Mouse (Mus musculus) limb, embryonic 15.5 days (tissue): Measurements from ENCODE around the gene Kcmf1. TPM values are rescaled to one million over a fixed set of nuclear protein-coding genes. Genes with fewer than 3 reads are reported as not detected.

ENCODE experiments used
- ATAC-seq: fragments of 200-750 bp; cut with Nextera tagmentation; 2 replicates; pipeline ENCODE4 v1.8.0; 2017; ENCODE audit warnings: low read depth, moderate TSS enrichment; ENCODE audit not compliant: insufficient number of reproducible peaks, low FRiP score, low TSS enrichment
- H3K27ac ChIP-seq: fragments of 300-500 bp; sonication (generic); 2 replicates; pipeline ENCODE4 v1.5.1; 2015; ENCODE audit warnings: moderate library complexity, mild to moderate bottlenecking, inconsistent platforms
- H3K27me3 ChIP-seq: fragments of 300-500 bp; sonication (generic); 2 replicates; pipeline ENCODE4 v1.6.1; 2015; ENCODE audit warnings: inconsistent platforms
- H3K36me3 ChIP-seq: fragments of 300-500 bp; sonication (generic); 2 replicates; pipeline ENCODE4 v1.6.1; 2015; ENCODE audit warnings: inconsistent platforms
- H3K4me1 ChIP-seq: fragments of 300-500 bp; sonication (generic); 2 replicates; pipeline ENCODE4 v1.6.1; 2015; ENCODE audit warnings: inconsistent platforms
- H3K4me2 ChIP-seq: fragments of 300-500 bp; sonication (generic); 2 replicates; pipeline ENCODE4 v1.6.1; 2015; ENCODE audit warnings: mild to moderate bottlenecking, inconsistent platforms
- H3K4me3 ChIP-seq: fragments of 300-500 bp; sonication (generic); 2 replicates; pipeline ENCODE4 v1.5.1; 2015; ENCODE audit warnings: mild to moderate bottlenecking, inconsistent platforms
- H3K9ac ChIP-seq: fragments of 300-500 bp; sonication (generic); 2 replicates; pipeline ENCODE4 v1.6.1; 2015; ENCODE audit warnings: inconsistent platforms
- H3K9me3 ChIP-seq: fragments of 300-500 bp; sonication (generic); 2 replicates; pipeline ENCODE4 v1.6.1; 2016; ENCODE audit warnings: inconsistent platforms
- WGBS: fragments of 180-500 bp; shearing (Covaris S2); methylation state at CpG from one replicate; pipeline ENCODE4 v1.1.7; 2015; 5-methylcytosine and 5-hydroxymethylcytosine counted together
- polyA plus RNA-seq: library from polyadenylated mRNA; unstranded; fragments of >200 nt; fragmentation: Nextera tagmentation; extraction: Ambion mirVana; gene quantifications from 2 replicates; pipeline ENCODE4 v1.2.1, GENCODE M21; 2015

Gene Kcmf1
- polyA plus RNA-seq, 1 experiment from 2014 or later: 38.9 TPM

DNA sequence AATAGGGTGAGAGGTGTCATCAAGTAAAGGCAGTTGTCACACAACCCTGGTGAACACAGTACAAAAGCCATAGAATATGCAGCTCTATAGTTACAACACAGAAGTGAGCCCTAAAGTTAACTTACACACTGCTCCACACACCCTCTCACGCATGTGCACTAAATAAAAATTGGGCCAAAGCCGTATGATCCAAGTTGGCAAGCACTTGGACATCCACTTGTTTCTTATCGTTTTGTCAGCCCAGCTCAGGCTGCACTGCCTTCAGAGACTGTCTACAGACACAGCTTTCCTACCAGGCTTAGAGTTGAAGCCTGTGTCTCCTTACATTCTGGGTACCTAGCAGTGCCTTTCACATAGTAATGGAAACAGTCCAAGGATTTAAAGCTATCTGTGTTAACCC is 4.8 kb downstream of the Kcmf1 start:
- no peaks in the 10 kb centered on the region for H3K9me3 ChIP-seq
- no peak overlapping the region for H3K27ac ChIP-seq
- no peak overlapping the region for H3K4me3 ChIP-seq
- H3K36me3 ChIP-seq: no peaks in the 10 kb centered on the region
- ATAC-seq: no peak
- H3K4me2 ChIP-seq: no peak overlapping the region
- no peaks in the 10 kb centered on the region for H3K27me3 ChIP-seq
- H3K9ac ChIP-seq: no peak overlapping the region
- peaks cover 21% of the 10 kb centered on the region for H3K4me1 ChIP-seq
- WGBS: 65% methylated on average over 3 of the region's 3 CpGs

DNA sequence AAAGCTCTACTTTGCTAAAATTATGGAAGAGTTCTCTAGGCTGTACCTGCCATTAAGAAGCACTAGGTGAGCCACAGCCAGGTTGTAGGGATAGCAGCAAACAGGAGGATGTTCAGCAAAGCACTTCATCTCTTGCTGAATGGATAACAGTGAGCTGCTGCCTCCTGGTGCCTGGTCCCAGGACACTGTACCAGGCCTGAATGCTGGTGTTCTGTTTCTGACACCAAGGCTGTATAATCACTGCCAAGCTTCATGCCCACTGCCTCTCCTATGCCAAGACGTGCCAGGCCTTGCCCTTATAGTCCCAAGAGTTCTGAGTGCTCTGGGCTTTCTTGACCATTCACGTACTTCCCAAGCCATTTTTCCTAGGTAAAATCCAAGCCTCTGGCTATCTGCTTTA is 8.5 kb downstream of the Kcmf1 start:
- no peaks in the 10 kb centered on the region for H3K27me3 ChIP-seq
- ATAC-seq: no peak
- WGBS: 88% methylated on average over 2 of the region's 2 CpGs

DNA sequence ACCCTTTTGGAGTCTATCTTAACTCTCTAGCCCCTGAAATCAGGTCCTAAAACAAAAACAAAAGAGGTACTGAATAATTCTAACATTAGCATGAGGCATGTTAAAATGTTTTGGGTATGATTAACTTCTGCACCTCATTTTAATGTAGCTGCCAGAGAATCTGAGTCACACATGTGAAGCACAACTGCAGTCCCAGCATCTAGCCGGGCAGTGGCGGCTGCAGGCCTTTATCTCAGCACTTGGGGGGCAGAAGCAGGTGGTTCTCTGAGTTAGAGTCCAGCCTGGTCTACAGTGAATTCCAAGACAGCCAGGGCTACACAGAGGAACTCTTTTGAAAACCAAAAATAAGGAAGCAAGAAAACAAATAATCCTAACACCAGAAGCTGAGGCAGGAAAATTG is 11.1 kb downstream of the Kcmf1 start:
- Histone ChIP-seq H3K4me1 (peaks cover 23% of the 10 kb centered on the region), H3K27me3 (no peaks in the 10 kb centered on the region), H3K9me3 (no peaks in the 10 kb centered on the region), H3K36me3 (no peaks in the 10 kb centered on the region), H3K4me2 (no peak overlapping the region), H3K4me3 (no peak overlapping the region), H3K27ac (no peak overlapping the region), H3K9ac (no peak overlapping the region)
- ATAC-seq: no peak
- 69% methylated on average over 2 of the region's 2 CpGs for WGBS

More for the DNA sequence above, 8.5 kb downstream of the Kcmf1 start:
- Histone ChIP-seq H3K4me1 (peaks cover 22% of the 10 kb centered on the region), H3K9me3 (no peaks in the 10 kb centered on the region), H3K27ac (no peak overlapping the region), H3K9ac (no peak overlapping the region), H3K36me3 (no peaks in the 10 kb centered on the region), H3K4me2 (no peak overlapping the region), H3K4me3 (no peak overlapping the region)

DNA sequence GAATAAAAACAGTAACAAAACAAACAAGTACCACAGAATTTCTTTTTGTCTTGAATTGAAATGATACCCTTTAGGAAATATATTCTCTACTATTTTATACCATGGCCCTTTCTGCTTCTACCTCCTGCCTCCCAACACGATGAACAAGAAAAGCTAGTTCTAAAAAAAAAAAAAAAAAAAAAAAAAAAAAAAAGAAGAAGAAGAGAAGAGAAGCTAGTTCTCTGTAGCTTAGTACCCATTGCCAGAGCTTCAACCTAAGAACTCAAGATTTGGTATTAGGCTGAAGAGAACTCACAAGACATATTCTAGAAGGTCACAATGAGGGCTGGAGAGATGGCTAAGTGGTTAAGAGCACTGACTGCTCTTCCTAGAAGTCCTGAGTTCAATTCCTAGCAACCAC is 14.5 kb downstream of the Kcmf1 start:
- no peaks in the 10 kb centered on the region for H3K27me3 ChIP-seq
- WGBS: 68% methylated on average over 1 of the region's 1 CpGs
- no peaks in the 10 kb centered on the region for H3K9me3 ChIP-seq
- no peak overlapping the region for H3K9ac ChIP-seq
- H3K27ac ChIP-seq: no peak overlapping the region
- ATAC-seq: no peak
- H3K4me3 ChIP-seq: no peak overlapping the region
- H3K36me3 ChIP-seq: no peaks in the 10 kb centered on the region
- H3K4me2 ChIP-seq: no peak overlapping the region
- H3K4me1 ChIP-seq: peaks cover 35% of the 10 kb centered on the region

DNA sequence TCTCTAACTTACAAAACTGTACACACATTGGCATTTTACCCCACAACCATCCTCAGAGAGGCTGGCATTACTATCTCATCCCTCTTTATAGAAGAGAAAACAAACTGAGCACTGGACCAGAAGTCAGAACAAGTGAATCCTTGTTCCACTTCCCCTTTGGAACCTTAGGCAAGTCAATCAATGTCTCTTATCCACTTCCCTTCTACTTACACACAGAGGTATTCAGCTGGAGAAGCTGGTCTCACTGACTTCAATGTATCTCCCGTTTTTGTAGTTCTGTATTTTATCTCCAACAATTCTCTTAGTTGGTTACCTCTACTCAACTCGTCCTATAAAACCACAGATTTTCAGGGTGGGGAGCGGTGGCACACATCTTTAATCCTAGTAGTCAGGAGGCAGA is 15.0 kb downstream of the Kcmf1 start:
- H3K4me2 ChIP-seq: no peak overlapping the region
- no peak overlapping the region for H3K27ac ChIP-seq
- 82% methylated on average over 3 of the region's 3 CpGs for WGBS
- no peak overlapping the region for H3K9ac ChIP-seq
- H3K9me3 ChIP-seq: no peaks in the 10 kb centered on the region
- no peaks in the 10 kb centered on the region for H3K27me3 ChIP-seq
- H3K4me3 ChIP-seq: no peak overlapping the region
- no peaks in the 10 kb centered on the region for H3K36me3 ChIP-seq
- no peak for ATAC-seq
- H3K4me1 ChIP-seq: peaks cover 31% of the 10 kb centered on the region

DNA sequence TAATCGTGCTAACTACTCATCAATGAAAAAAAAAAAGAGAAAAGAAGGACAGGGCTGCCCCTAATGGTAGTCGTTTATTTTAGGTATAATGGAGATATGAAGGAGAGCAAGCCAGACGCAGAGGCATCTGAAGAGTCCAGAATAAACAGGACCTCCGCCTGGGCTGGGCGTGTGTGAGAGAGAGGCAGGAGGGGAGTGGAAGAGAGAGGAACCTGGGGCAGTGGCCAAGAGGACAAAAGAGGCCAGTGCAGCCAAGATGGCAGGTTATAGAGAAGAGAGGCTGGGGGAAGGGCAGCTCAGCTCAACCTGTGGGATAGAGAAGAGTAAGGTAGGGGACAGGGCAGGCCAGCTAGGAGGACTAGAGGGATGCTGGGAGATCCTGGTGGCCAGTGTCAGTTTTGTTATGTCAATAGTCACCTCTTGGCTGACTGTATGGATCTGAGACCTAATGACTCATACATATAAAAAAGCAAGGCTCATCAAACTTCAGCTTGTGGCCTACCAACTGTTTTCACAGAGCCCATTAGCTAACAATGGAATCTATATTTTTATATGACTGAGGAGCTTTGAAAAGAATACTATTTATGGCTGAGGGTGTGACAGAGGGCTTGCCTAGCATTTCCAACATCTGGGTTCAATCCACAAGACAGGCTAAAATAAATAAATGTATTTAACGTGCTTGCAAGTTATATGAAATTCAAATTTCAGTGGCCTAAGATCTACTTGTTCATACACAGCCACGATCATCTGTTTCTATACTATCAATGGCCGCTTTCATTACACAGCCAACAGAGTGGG is 16.9 kb downstream of the Kcmf1 start:
- Histone ChIP-seq H3K9ac (no peak overlapping the region), H3K36me3 (no peaks in the 10 kb centered on the region), H3K27ac (peak overlapping the region; percentile 27; the same call in 1 of the 2 replicates), H3K4me3 (no peak overlapping the region), H3K4me1 (peaks cover 25% of the 10 kb centered on the region), H3K9me3 (no peaks in the 10 kb centered on the region), H3K27me3 (no peaks in the 10 kb centered on the region), H3K4me2 (no peak overlapping the region)
- ATAC-seq: no peak
- 77% methylated on average over 8 of the region's 8 CpGs for WGBS

DNA sequence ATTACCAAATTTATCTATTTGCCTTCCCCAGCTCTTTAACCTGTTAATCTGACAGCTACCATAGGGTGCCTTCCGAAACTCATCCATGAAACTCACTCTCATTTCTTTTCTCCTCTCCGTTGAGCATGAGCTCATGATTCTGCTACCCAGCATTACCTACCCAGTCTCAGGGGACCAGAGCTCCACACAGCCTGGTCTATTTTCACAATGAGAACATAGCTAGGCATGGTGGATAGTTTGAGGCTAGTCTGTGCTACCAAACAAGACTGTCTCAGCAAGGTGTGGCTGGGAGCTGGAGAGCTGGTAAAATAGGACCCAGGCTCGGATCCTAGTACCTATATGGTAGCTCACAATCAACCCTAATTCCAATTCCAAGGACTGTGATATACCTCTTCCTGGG is 17.6 kb downstream of the Kcmf1 start:
- H3K4me3 ChIP-seq: no peak overlapping the region
- 87% methylated on average over 3 of the region's 3 CpGs for WGBS

DNA sequence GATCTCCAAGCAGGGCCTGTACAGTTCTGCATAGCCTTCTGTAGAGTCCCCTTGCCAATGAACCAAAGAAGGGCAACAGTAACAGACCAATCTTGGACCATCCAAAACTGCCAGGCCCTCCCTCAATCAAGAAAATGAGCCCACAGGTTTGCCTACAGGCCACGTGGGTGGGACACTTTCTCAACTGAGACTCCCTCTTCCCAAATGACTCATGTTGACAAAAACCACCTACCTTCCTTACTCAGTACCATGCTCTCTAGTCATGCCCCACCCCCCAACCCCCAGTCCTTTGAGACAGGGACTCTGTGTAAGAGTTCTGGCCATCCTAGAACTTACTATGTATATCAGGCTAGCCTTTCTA is 18.2 kb downstream of the Kcmf1 start:
- H3K36me3 ChIP-seq: no peaks in the 10 kb centered on the region
- 63% methylated on average over 1 of the region's 1 CpGs for WGBS
- H3K4me1 ChIP-seq: peaks cover 25% of the 10 kb centered on the region

More for the DNA sequence above, 17.6 kb downstream of the Kcmf1 start:
- H3K9ac ChIP-seq: no peak overlapping the region
- no peak for ATAC-seq
- H3K27me3 ChIP-seq: no peaks in the 10 kb centered on the region
- H3K9me3 ChIP-seq: no peaks in the 10 kb centered on the region
- no peak overlapping the region for H3K27ac ChIP-seq
- H3K36me3 ChIP-seq: no peaks in the 10 kb centered on the region
- no peak overlapping the region for H3K4me2 ChIP-seq
- H3K4me1 ChIP-seq: peaks cover 25% of the 10 kb centered on the region

DNA sequence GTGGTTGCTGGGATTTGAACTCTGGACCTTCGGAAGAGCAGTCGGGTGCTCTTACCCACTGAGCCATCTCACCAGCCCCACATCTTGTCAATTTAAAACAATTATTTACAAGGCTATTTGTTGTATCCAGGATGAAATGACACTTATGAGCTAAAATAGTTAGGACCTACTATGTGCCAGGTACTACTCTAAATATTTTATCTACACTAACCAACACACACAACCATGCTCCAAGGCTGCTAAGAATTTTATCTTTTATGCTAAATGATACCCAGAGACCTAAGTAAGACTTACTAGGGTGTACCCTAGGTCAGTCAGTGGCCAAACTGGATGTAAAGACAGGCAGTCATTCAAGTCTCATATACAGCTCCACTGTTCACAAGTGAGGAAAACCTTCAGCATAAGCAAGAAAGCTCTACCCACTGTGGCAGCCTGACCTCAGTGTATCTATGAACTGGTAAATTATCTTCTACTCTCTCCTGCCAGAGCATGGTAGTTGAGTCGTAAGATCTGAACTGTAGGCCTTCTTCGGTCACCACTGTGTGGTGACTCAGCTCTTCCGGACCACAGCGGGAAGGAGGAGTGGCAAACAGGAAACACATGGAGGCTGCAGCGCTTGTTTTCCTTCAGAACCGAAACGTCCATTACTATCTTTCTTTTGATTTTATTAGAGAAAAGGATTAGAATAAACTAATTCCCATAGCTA is 18.7 kb downstream of the Kcmf1 start:
- no peak overlapping the region for H3K4me3 ChIP-seq
- ATAC-seq: no peak
- peaks cover 25% of the 10 kb centered on the region for H3K4me1 ChIP-seq
- WGBS: 81% methylated on average over 9 of the region's 9 CpGs
- no peaks in the 10 kb centered on the region for H3K9me3 ChIP-seq
- no peaks in the 10 kb centered on the region for H3K36me3 ChIP-seq
- no peak overlapping the region for H3K27ac ChIP-seq
- H3K4me2 ChIP-seq: no peak overlapping the region
- H3K27me3 ChIP-seq: no peaks in the 10 kb centered on the region
- H3K9ac ChIP-seq: no peak overlapping the region

More for the DNA sequence above, 18.2 kb downstream of the Kcmf1 start:
- Histone ChIP-seq H3K4me2 (no peak overlapping the region), H3K9ac (no peak overlapping the region), H3K4me3 (no peak overlapping the region), H3K9me3 (no peaks in the 10 kb centered on the region), H3K27ac (no peak overlapping the region), H3K27me3 (no peaks in the 10 kb centered on the region)
- no peak for ATAC-seq

DNA sequence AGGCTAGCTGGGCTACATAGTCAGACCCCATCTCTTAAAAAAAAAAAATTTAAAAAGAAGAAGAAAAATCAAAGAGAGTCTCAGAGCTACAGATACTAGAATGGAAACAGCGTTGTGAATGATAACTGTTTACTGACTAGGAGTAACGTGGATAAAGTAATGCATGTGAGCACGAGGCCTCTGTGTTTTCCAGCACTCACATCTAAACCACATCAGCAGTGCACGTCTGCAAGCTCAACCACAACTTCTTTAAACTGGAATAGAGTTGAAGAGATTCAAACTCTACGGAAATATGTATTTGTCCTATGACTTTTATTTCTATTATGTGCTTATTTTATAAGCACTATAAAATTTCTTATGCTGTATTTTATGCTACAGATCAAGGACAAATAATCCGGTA is 23.1 kb downstream of the Kcmf1 start:
- no peak overlapping the region for H3K4me2 ChIP-seq
- no peaks in the 10 kb centered on the region for H3K27me3 ChIP-seq
- H3K9me3 ChIP-seq: no peaks in the 10 kb centered on the region
- no peak overlapping the region for H3K4me3 ChIP-seq
- no peak overlapping the region for H3K27ac ChIP-seq
- 80% methylated on average over 6 of the region's 6 CpGs for WGBS
- ATAC-seq: no peak
- H3K4me1 ChIP-seq: peaks cover 4% of the 10 kb centered on the region; the same call in 1 of the 2 replicates
- H3K9ac ChIP-seq: no peak overlapping the region
- H3K36me3 ChIP-seq: peaks cover 3% of the 10 kb centered on the region; the same call in 1 of the 2 replicates

DNA sequence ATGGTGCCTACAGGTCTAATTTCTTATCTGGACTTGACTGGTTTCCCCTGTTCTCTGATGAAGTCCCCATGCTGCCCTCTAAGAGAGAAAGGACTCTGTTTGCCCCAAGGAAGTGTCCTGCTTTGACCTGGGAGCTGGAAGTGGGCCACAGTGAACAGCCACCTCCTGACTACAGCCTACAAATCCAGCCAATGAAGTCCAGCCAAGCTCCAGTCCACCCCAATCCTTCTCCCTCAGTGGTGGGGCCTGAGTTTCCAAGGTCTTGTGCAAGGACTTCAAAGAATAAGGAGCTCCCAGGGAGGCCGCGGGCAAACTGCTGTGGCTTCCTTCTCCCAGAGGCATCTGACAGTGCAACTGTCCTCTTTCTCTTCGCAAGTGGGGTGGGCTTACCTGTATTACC is 26.4 kb downstream of the Kcmf1 start:
- H3K4me2 ChIP-seq: no peak overlapping the region
- no peak for ATAC-seq
- WGBS: 88% methylated on average over 3 of the region's 3 CpGs
- H3K36me3 ChIP-seq: peaks cover 3% of the 10 kb centered on the region; the same call in 1 of the 2 replicates
- peaks cover 13% of the 10 kb centered on the region for H3K4me1 ChIP-seq
- H3K9ac ChIP-seq: no peak overlapping the region
- H3K4me3 ChIP-seq: no peak overlapping the region
- H3K27me3 ChIP-seq: no peaks in the 10 kb centered on the region
- H3K9me3 ChIP-seq: no peaks in the 10 kb centered on the region
- no peak overlapping the region for H3K27ac ChIP-seq

DNA sequence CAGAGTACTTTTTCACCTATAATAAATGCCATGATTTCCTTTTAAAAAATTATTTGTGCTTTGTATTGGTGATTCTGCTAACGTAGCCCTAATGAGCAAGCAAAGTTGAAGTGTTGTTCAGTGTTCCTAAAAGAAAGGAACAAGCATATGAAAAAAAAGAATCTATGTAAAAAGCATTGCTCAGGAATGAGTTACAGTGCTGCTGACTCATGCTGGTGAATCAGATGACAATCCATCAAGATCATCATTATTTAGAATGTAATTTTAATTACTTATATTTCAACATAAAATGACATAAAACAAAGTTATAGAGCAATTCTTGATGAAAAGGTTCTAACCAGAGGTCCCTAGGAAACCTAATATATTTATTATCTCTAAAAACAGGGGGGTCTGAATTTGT is 27.5 kb downstream of the Kcmf1 start:
- ATAC-seq: no peak
- peaks cover 13% of the 10 kb centered on the region for H3K4me1 ChIP-seq
- H3K4me2 ChIP-seq: no peak overlapping the region
- no peak overlapping the region for H3K27ac ChIP-seq
- peaks cover 3% of the 10 kb centered on the region; the same call in 1 of the 2 replicates for H3K36me3 ChIP-seq
- no peak overlapping the region for H3K4me3 ChIP-seq
- H3K27me3 ChIP-seq: no peaks in the 10 kb centered on the region
- no peak overlapping the region for H3K9ac ChIP-seq
- WGBS: 77% methylated on average over 1 of the region's 1 CpGs
- H3K9me3 ChIP-seq: no peaks in the 10 kb centered on the region
